Mouse (Mus musculus): ENCODE measurements at regions not wholly inside any gene's neighbourhood (a gene's known extent, or its start where the extent isn't known, plus 50 kb on each side); places are given as distances from the start of the nearest gene placed in this dataset.
A peak's percentile ranks its signal among the peaks of the same experiment; 100 is the strongest.

DNA sequence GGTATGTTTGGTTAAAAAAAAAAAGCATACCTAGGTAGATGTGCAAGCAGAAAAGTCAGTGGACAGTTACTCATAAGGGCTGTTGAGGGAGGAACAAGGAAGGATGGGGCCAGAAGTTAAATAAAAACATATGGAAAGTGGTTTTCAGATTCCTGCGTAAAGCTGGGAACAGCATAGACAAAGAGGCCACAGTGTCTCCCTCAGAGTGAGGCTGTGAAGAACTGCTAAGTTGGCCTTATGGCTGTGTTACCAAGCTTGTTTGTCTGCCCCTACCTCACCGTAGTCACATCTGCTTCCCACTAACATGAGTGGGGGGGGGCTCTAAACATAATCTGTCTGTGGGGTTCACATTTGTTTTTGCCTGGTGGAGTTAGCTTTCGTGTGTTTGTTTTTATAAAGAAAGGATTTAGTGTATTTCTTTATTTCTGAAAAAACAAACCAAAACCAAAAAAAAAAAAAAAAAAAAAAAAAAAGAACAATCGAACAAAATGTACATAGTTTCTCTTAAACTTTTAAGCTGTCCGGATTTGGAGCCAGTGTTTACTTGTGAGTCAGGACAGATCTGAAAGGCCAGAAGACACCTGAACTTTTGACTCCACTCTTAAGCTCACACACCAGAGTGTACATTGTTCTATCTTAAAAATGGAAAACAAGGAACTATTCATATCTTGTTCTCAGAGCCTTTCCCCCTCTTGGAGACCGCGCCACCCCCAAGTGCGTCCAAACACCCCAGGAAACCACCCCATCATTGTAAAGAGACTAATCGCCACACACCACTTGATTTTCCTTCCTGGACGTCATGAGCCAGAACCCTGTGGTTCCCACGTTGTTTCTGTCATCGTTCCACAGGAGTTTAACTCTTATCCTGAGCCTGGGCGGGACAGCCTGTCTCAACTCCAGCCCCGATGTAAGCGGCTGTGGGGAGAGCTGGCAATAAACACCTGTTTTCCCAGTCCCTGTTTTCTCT lies 136.9 kb upstream of the Serp2 start:
- no peak overlapping the region for H3K9ac ChIP-seq (ENCODE audit: low read depth, low read length)
- H3K27me3 ChIP-seq (ENCODE audit: control insufficient read depth, insufficient read depth, low read depth, low read length) = no peaks in the 10 kb centered on the region
- no peak overlapping the region for H3K4me3 ChIP-seq (ENCODE audit: low read depth, low read length)
- H3K27ac ChIP-seq (ENCODE audit: low read length) = no peak overlapping the region
- H3K36me3 ChIP-seq (ENCODE audit: control insufficient read depth, insufficient read depth, low read length) = no peaks in the 10 kb centered on the region
- H3K4me1 ChIP-seq (ENCODE audit: control insufficient read depth, insufficient read depth, low read length) = 0 out of 2 replicates have a peak, but pooled peaks cover 2% of the 10 kb centered on the region
- ATAC-seq = no peak
- WGBS = 69% methylated on average over 15 of the region's 15 CpGs
- no peaks in the 10 kb centered on the region for H3K9me3 ChIP-seq (replicated peaks; ENCODE audit: control insufficient read depth, low read length, poor library complexity, severe bottlenecking)
- no peak overlapping the region for H3K4me2 ChIP-seq (ENCODE audit: low read length)

DNA sequence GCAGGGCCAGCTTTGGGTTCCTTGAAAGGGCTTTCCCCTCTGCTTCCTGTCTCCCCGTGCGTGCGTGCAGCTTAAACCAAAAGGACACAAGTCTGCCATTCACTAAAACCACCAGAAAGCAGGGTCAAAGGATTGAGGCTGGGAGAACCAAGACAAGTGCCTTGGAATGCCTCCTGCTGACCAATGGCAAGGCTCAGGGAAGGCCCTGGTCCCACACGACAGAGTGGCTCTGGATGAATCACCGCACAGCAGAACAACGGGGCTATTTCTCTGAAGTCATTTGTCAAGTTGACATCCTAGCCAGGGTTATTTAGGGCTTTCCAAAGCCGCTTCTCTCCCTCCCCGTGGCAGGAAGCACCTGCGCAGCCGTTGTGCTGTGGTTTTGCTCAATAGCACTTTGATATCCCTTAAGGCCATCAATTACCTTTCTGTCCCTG lies 131.3 kb upstream of the Serp2 start:
- Histone ChIP-seq H3K4me3 (ENCODE audit: low read depth, low read length) (no peak overlapping the region), H3K4me2 (ENCODE audit: low read length) (no peak overlapping the region), H3K27ac (ENCODE audit: low read length) (peak overlapping the region; percentile 50), H3K4me1 (ENCODE audit: control insufficient read depth, insufficient read depth, low read length) (peaks cover 20% of the 10 kb centered on the region), H3K9me3 (replicated peaks; ENCODE audit: control insufficient read depth, low read length, poor library complexity, severe bottlenecking) (no peaks in the 10 kb centered on the region), H3K27me3 (ENCODE audit: control insufficient read depth, insufficient read depth, low read depth, low read length) (no peaks in the 10 kb centered on the region), H3K9ac (ENCODE audit: low read depth, low read length) (no peak overlapping the region), H3K36me3 (ENCODE audit: control insufficient read depth, insufficient read depth, low read length) (no peaks in the 10 kb centered on the region)
- no peak for ATAC-seq
- WGBS = 30% methylated on average over 10 of the region's 10 CpGs

GRCm38 (mm10) chr14:76686762-76687453 lies 130.2 kb upstream of the Serp2 start:
- Histone ChIP-seq H3K27me3 (ENCODE audit: control insufficient read depth, insufficient read depth, low read depth, low read length) (no peaks in the 10 kb centered on the region), H3K4me3 (ENCODE audit: low read depth, low read length) (no peak overlapping the region), H3K4me1 (ENCODE audit: control insufficient read depth, insufficient read depth, low read length) (peaks cover 20% of the 10 kb centered on the region), H3K36me3 (ENCODE audit: control insufficient read depth, insufficient read depth, low read length) (no peaks in the 10 kb centered on the region), H3K9me3 (replicated peaks; ENCODE audit: control insufficient read depth, low read length, poor library complexity, severe bottlenecking) (no peaks in the 10 kb centered on the region), H3K9ac (ENCODE audit: low read depth, low read length) (no peak overlapping the region), H3K4me2 (ENCODE audit: low read length) (no peak overlapping the region), H3K27ac (ENCODE audit: low read length) (peak overlapping the region; percentile 62)
- ATAC-seq = peak; percentile 72
- WGBS = 12% methylated on average over 9 of the region's 9 CpGs

- no peaks in the 10 kb centered on the region for H3K36me3 ChIP-seq (ENCODE audit: control insufficient read depth, insufficient read depth, low read length)
- peaks cover 20% of the 10 kb centered on the region for H3K4me1 ChIP-seq (ENCODE audit: control insufficient read depth, insufficient read depth, low read length)
- no peaks in the 10 kb centered on the region for H3K27me3 ChIP-seq (ENCODE audit: control insufficient read depth, insufficient read depth, low read depth, low read length)
- peak overlapping the region; percentile 62 for H3K27ac ChIP-seq (ENCODE audit: low read length)
- ATAC-seq = peak; percentile 30; the same call in 1 of the 2 replicates
- H3K9ac ChIP-seq (ENCODE audit: low read depth, low read length) = no peak overlapping the region
- H3K4me2 ChIP-seq (ENCODE audit: low read length) = no peak overlapping the region
- no peaks in the 10 kb centered on the region for H3K9me3 ChIP-seq (replicated peaks; ENCODE audit: control insufficient read depth, low read length, poor library complexity, severe bottlenecking)
- whole genome bisulfite sequencing = 29% methylated on average over 17 of the region's 17 CpGs
- no peak overlapping the region for H3K4me3 ChIP-seq (ENCODE audit: low read depth, low read length)
Measured at GRCm38 (mm10) chr14:76685830-76686761, 129.4 kb upstream of the Serp2 start.

DNA sequence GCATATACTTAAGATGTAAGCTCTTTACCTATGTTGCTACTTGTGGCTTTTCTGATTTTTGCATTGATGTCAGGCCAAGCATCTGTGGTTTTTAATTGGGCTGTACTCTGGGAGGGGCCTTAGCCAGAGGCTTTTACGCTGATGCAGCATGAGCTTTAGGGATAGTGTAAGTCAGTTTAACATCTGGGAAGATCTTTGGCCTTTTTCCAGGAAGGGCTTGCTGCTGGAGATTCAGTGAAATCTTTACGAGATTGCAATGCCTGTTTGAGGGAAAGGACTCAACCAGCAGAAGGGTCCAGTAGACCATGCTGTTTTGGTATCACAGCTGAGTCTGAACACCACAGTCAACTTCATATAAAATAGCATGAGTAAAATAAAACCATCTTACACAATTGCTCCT lies 127.6 kb upstream of the Serp2 start:
- 74% methylated on average over 2 of the region's 2 CpGs for WGBS

GRCm38 (mm10) chr14:76681581-76682377 lies 125.1 kb upstream of the Serp2 start:
- Histone ChIP-seq H3K27me3 (ENCODE audit: control insufficient read depth, insufficient read depth, low read depth, low read length) (no peaks in the 10 kb centered on the region), H3K27ac (ENCODE audit: low read length) (no peak overlapping the region), H3K4me3 (ENCODE audit: low read depth, low read length) (no peak overlapping the region), H3K9ac (ENCODE audit: low read depth, low read length) (no peak overlapping the region), H3K4me2 (ENCODE audit: low read length) (no peak overlapping the region), H3K9me3 (replicated peaks; ENCODE audit: control insufficient read depth, low read length, poor library complexity, severe bottlenecking) (no peaks in the 10 kb centered on the region), H3K4me1 (ENCODE audit: control insufficient read depth, insufficient read depth, low read length) (peaks cover 14% of the 10 kb centered on the region), H3K36me3 (ENCODE audit: control insufficient read depth, insufficient read depth, low read length) (no peaks in the 10 kb centered on the region)
- ATAC-seq = no peak
- WGBS = 62% methylated on average over 8 of the region's 8 CpGs

More for the DNA sequence above, 127.6 kb upstream of the Serp2 start:
- Histone ChIP-seq H3K27me3 (ENCODE audit: control insufficient read depth, insufficient read depth, low read depth, low read length) (no peaks in the 10 kb centered on the region), H3K4me2 (ENCODE audit: low read length) (no peak overlapping the region), H3K4me3 (ENCODE audit: low read depth, low read length) (no peak overlapping the region), H3K36me3 (ENCODE audit: control insufficient read depth, insufficient read depth, low read length) (no peaks in the 10 kb centered on the region), H3K27ac (ENCODE audit: low read length) (no peak overlapping the region), H3K4me1 (ENCODE audit: control insufficient read depth, insufficient read depth, low read length) (peaks cover 20% of the 10 kb centered on the region), H3K9ac (ENCODE audit: low read depth, low read length) (no peak overlapping the region), H3K9me3 (replicated peaks; ENCODE audit: control insufficient read depth, low read length, poor library complexity, severe bottlenecking) (no peaks in the 10 kb centered on the region)
- no peak for ATAC-seq

DNA sequence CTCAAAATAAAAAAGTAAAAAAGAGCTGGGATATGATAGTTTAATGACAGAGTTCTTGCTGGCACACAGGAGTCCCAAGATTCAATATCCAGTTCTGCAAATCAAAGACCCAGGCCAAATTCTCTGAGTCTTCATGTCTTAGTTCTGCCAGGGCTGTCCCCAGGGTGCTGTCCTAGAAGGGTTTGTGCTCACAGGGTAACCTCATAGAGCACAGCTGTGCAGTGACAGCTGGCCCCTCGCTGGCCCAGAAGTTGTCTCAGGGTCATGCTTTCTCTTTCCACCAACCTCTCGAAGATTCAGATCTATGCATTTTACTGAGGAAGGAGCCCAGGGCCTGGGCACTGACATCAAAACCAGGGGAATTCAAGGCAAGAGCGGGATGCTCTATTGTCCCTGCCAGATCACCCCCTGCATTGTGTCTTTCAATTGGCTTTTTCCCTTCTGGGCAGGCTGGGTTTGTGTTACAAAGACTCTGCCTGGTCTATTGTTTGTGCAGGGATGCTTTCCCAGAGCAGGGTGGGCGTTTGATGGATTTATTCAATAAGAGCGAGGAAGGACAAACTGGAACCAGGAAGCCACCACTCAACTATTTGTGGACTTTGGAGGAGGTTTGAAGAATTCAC lies 121.9 kb upstream of the Serp2 start:
- Histone ChIP-seq H3K27me3 (ENCODE audit: control insufficient read depth, insufficient read depth, low read depth, low read length) (no peaks in the 10 kb centered on the region), H3K4me2 (ENCODE audit: low read length) (no peak overlapping the region), H3K36me3 (ENCODE audit: control insufficient read depth, insufficient read depth, low read length) (no peaks in the 10 kb centered on the region), H3K9ac (ENCODE audit: low read depth, low read length) (no peak overlapping the region), H3K4me1 (ENCODE audit: control insufficient read depth, insufficient read depth, low read length) (no peaks in the 10 kb centered on the region), H3K4me3 (ENCODE audit: low read depth, low read length) (no peak overlapping the region), H3K27ac (ENCODE audit: low read length) (no peak overlapping the region), H3K9me3 (replicated peaks; ENCODE audit: control insufficient read depth, low read length, poor library complexity, severe bottlenecking) (no peaks in the 10 kb centered on the region)
- ATAC-seq = no peak
- WGBS = 20% methylated on average over 5 of the region's 5 CpGs

DNA sequence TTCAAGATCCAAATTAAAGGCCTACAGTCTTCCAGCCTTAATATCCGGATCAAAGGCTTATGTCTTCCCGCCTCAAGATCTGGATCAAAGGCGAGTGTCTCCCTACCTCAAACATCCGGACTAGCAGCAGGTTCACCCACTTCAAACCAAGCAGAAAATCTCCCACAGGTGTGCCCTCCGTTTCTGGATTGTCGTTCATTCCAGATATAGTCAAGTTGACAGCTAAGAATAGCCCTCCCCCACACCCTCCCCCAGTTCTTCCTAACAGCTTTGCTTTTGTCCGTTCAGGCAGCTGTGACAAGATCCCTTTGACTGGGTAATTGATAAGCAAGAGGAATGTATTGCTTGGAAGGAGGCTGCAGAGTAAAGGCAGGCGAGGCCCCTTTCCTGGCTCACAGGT lies 118.3 kb upstream of the Serp2 start:
- Histone ChIP-seq H3K9ac (ENCODE audit: low read depth, low read length) (no peak overlapping the region), H3K4me2 (ENCODE audit: low read length) (no peak overlapping the region), H3K27me3 (ENCODE audit: control insufficient read depth, insufficient read depth, low read depth, low read length) (no peaks in the 10 kb centered on the region), H3K4me1 (ENCODE audit: control insufficient read depth, insufficient read depth, low read length) (peaks cover 2% of the 10 kb centered on the region; the same call in 1 of the 2 replicates), H3K27ac (ENCODE audit: low read length) (no peak overlapping the region), H3K36me3 (ENCODE audit: control insufficient read depth, insufficient read depth, low read length) (no peaks in the 10 kb centered on the region), H3K4me3 (ENCODE audit: low read depth, low read length) (no peak overlapping the region), H3K9me3 (replicated peaks; ENCODE audit: control insufficient read depth, low read length, poor library complexity, severe bottlenecking) (no peaks in the 10 kb centered on the region)
- 26% methylated on average over 8 of the region's 8 CpGs for WGBS
- ATAC-seq = no peak
